Mouse (Mus musculus) MEL (cell line): ENCODE results near the gene Dagla. TPM values are rescaled to one million over a fixed set of nuclear protein-coding genes. Genes with fewer than 3 reads are reported as not detected.

Experiments
- DNase-seq: peaks from one replicate; pipeline ENCODE4 v3.0.0; 2011; ENCODE audit warnings: low read depth, low spot score
- H3K27ac ChIP-seq: 2 replicates; pipeline ENCODE4 v1.5.1; 2012; ENCODE audit warnings: low read depth, mild to moderate bottlenecking, control low read depth, low read length, moderate library complexity; ENCODE audit not compliant: control insufficient read depth
- H3K27me3 ChIP-seq, 2 experiments: fragments of 150-350 bp in 1 of 2; sonication (generic) in 1 of 2; 2 replicates each; pipeline ENCODE4 v1.6.1; 2012; ENCODE audit warnings: low read length in 2 of 2, mild to moderate bottlenecking in 2 of 2, improper control_type of control experiment in 1 of 2, moderate library complexity in 1 of 2; ENCODE audit not compliant: insufficient read depth in 2 of 2, control insufficient read depth in 1 of 2
- H3K36me3 ChIP-seq, 2 experiments: 2 replicates each; pipeline ENCODE4 v1.6.1; 2012 to 2014; ENCODE audit warnings: low read length in 2 of 2, improper control_type of control experiment in 1 of 2, inconsistent platforms in 1 of 2, mild to moderate bottlenecking in 1 of 2; ENCODE audit not compliant: insufficient read depth in 2 of 2, control insufficient read depth in 1 of 2
- H3K4me1 ChIP-seq, 2 experiments: fragments of 150-350 bp in 1 of 2; sonication (generic) in 1 of 2; 2 replicates each; pipeline ENCODE4 v1.6.1; 2012; ENCODE audit warnings: low read length in 2 of 2, improper control_type of control experiment in 1 of 2, mild to moderate bottlenecking in 1 of 2; ENCODE audit not compliant: insufficient read depth in 2 of 2, control insufficient read depth in 1 of 2
- H3K4me3 ChIP-seq, 2 experiments: fragments of 150-350 bp in 1 of 2; sonication (generic) in 1 of 2; 2 replicates each; pipeline ENCODE4 v1.5.1; 2012; ENCODE audit warnings: low read depth in 2 of 2, low read length in 2 of 2, mild to moderate bottlenecking in 2 of 2, moderate library complexity in 2 of 2, control low read depth in 1 of 2, improper control_type of control experiment in 1 of 2; ENCODE audit not compliant: control insufficient read depth in 1 of 2, insufficient read depth in 1 of 2
- H3K79me2 ChIP-seq: 2 replicates; pipeline ENCODE4 v1.6.1; 2012; ENCODE audit warnings: mild to moderate bottlenecking, low read length, moderate library complexity; ENCODE audit not compliant: control insufficient read depth, poor library complexity, insufficient read depth
- H3K9ac ChIP-seq: 2 replicates; pipeline ENCODE4 v1.6.1; 2012; ENCODE audit warnings: low read depth, mild to moderate bottlenecking, control low read depth, low read length, moderate library complexity; ENCODE audit not compliant: control insufficient read depth, poor library complexity, severe bottlenecking
- H3K9me3 ChIP-seq: fragments of 150-350 bp; sonication (generic); replicated peaks from 2 replicates; pipeline ENCODE4 v1.6.1; 2012; ENCODE audit warnings: mild to moderate bottlenecking, low read length, improper control_type of control experiment, moderate library complexity; ENCODE audit not compliant: insufficient read depth
- CHD1 ChIP-seq: IDR thresholded peaks from 2 replicates; pipeline ENCODE4 v1.6.1; 2012; ENCODE audit warnings: low read depth, mild to moderate bottlenecking, inconsistent platforms, low read length, improper control_type of control experiment
- E2F4 ChIP-seq: IDR thresholded peaks from 2 replicates; pipeline ENCODE4 v1.6.1; 2011; ENCODE audit warnings: low read depth, low read length, improper control_type of control experiment, borderline replicate concordance
- GABPA ChIP-seq: IDR thresholded peaks from 2 replicates; pipeline ENCODE4 v1.6.1; 2012; ENCODE audit warnings: low read depth, mild to moderate bottlenecking, inconsistent platforms, low read length, improper control_type of control experiment, moderate library complexity
- KAT2A ChIP-seq: conservative IDR thresholded peaks from 2 replicates; pipeline ENCODE4 v1.6.1; 2012; ENCODE audit warnings: low read depth, low read length, improper control_type of control experiment, inconsistent platforms
- MAX ChIP-seq: IDR thresholded peaks from 2 replicates; pipeline ENCODE4 v1.6.1; 2011; ENCODE audit warnings: low read length, improper control_type of control experiment
- MAZ ChIP-seq: IDR thresholded peaks from 2 replicates; pipeline ENCODE4 v1.6.1; 2012; ENCODE audit warnings: low read depth, mild to moderate bottlenecking, inconsistent platforms, low read length, improper control_type of control experiment
- MXI1 ChIP-seq: IDR thresholded peaks from 2 replicates; pipeline ENCODE4 v1.6.1; 2011; ENCODE audit warnings: mild to moderate bottlenecking, low read depth, low read length, improper control_type of control experiment
- NELFE ChIP-seq: IDR thresholded peaks from 2 replicates; pipeline ENCODE4 v1.6.1; 2011; ENCODE audit warnings: low read depth, low read length, improper control_type of control experiment
- NRF1 ChIP-seq: IDR thresholded peaks from 2 replicates; pipeline ENCODE4 v1.6.1; 2014; ENCODE audit warnings: low read depth, mild to moderate bottlenecking, inconsistent platforms, low read length, improper control_type of control experiment, moderate library complexity; ENCODE audit not compliant: poor library complexity, insufficient read depth, severe bottlenecking
- POLR2A ChIP-seq, 2 experiments: IDR thresholded peaks; 2 replicates each; pipeline ENCODE4 v1.6.1; 2011 to 2012; ENCODE audit warnings: low read length in 2 of 2, mild to moderate bottlenecking in 2 of 2, control low read depth in 1 of 2, improper control_type of control experiment in 1 of 2, low read depth in 1 of 2, moderate library complexity in 1 of 2; ENCODE audit not compliant: control insufficient read depth in 1 of 2, insufficient read depth in 1 of 2, poor library complexity in 1 of 2
- POLR2AphosphoS5 ChIP-seq: IDR thresholded peaks from 2 replicates; pipeline ENCODE4 v1.6.1; 2012; ENCODE audit warnings: low read depth, borderline replicate concordance, mild to moderate bottlenecking, inconsistent platforms, low read length, moderate library complexity, mixed read lengths
- RCOR1 ChIP-seq: IDR thresholded peaks from 2 replicates; pipeline ENCODE4 v1.6.1; 2012; ENCODE audit warnings: low read depth, mild to moderate bottlenecking, inconsistent platforms, low read length, improper control_type of control experiment
- SIN3A ChIP-seq: IDR thresholded peaks from 2 replicates; pipeline ENCODE4 v1.6.1; 2012; ENCODE audit warnings: low read length, improper control_type of control experiment, inconsistent platforms
- SMC3 ChIP-seq: IDR thresholded peaks from 2 replicates; pipeline ENCODE4 v1.6.1; 2011; ENCODE audit warnings: low read depth, low read length, improper control_type of control experiment
- TAL1 ChIP-seq: IDR thresholded peaks from 2 replicates; pipeline ENCODE4 v1.6.1; 2012; ENCODE audit warnings: mild to moderate bottlenecking, inconsistent platforms, low read length, moderate library complexity, mixed read lengths
- TBP ChIP-seq: IDR thresholded peaks from 2 replicates; pipeline ENCODE4 v1.8.0; 2011; ENCODE audit warnings: low read depth, low read length, improper control_type of control experiment
- ZC3H11A ChIP-seq: IDR thresholded peaks from 2 replicates; pipeline ENCODE4 v1.6.1; 2012; ENCODE audit warnings: low read depth, mild to moderate bottlenecking, inconsistent platforms, low read length, improper control_type of control experiment
- ZKSCAN1 ChIP-seq: IDR thresholded peaks from 2 replicates; pipeline ENCODE4 v1.6.1; 2012; ENCODE audit warnings: low read depth, mild to moderate bottlenecking, inconsistent platforms, low read length, improper control_type of control experiment, moderate library complexity
- ZMIZ1 ChIP-seq: IDR thresholded peaks from 2 replicates; pipeline ENCODE4 v1.6.1; 2012; ENCODE audit warnings: low read depth, mild to moderate bottlenecking, inconsistent platforms, low read length, improper control_type of control experiment, moderate library complexity
- polyA plus RNA-seq, 2 experiments: library from polyadenylated mRNA; stranded (reverse) in 1 of 2; unstranded in 1 of 2; fragments of >175 nt in 1 of 2; fragments of >200 nt in 1 of 2; gene quantifications; 2 replicates each; pipeline versions ENCODE4 v1.2.1 to v1.2.4; 2012; ENCODE audit warnings: low replicate concordance in 2 of 2, low read depth in 1 of 2; ENCODE audit not compliant: insufficient read length in 2 of 2, insufficient read depth in 1 of 2, missing spikeins in 1 of 2
- total RNA-seq: library from RNA; depleted of rRNA; stranded (reverse); fragments of 300-350 nt; gene quantifications from 2 replicates; pipeline ENCODE4 v1.2.3, GENCODE M21; 2012

Gene Dagla
- total and polyA plus RNA-seq, 3 experiments: not detected

DNA sequence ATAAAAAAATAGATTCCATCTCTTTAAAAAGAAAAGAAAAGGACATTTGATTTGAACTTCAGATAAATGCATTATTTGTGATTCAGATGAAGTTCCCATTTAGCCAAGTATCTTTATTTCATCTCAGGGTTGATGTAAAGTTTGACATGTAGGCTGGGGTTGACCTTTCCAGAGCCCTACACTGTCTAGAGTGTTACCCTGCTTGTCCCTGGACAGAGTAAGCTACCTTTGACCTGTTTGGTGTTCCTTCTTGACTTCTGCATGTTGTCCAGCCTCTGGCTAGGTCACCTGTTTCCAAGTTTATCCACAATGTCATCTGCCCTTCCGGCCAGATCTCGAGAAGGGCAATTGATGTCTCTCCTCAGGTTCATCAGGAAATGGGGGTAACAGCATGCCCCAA lies 12.7 kb upstream of the Dagla start:
- Histone ChIP-seq H3K36me3 (no peaks in the 10 kb centered on the region), H3K27ac (no peak overlapping the region), H3K9ac (no peak overlapping the region), H3K27me3 (peaks cover 0 to 1% of the 10 kb centered on the region in 2 experiments; a peak in 1 of 4 replicates), H3K9me3 (no peaks in the 10 kb centered on the region), H3K79me2 (no peaks in the 10 kb centered on the region), H3K4me3 (no peak overlapping the region), H3K4me1 (no peaks in the 10 kb centered on the region)
- TF ChIP-seq MXI1: no peak
- TF ChIP-seq ZMIZ1: no peak
- no peak for DNase-seq

DNA sequence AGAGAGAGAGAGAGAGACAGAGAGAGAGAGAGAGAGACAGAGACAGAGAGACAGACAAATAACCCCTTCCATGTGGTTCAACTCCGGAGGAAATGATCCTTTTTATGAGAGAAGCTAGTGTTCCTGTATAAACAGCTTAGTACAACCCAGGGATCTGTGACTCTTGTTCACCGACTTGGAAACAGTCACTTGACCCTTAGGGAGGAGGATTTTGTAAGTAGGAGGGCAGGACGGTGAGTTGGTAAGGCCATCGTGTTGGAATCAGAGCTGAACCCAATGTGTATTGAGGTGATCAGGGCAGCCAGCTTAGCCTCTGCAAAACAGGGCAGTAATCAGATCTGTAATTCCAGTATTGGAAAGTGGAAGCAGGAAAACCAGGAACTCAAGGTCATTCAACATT lies 12.3 kb upstream of the Dagla start:
- no peak for TF ChIP-seq ZC3H11A
- TF ChIP-seq RCOR1: no peak
- no peak for TF ChIP-seq SMC3
- no peak for TF ChIP-seq GABPA
- no peak for TF ChIP-seq TBP

GRCm38 (mm10) chr19:10312072-10312471 lies 7.4 kb upstream of the Dagla start:
- H3K79me2 ChIP-seq: no peaks in the 10 kb centered on the region
- no peaks in the 10 kb centered on the region for H3K9me3 ChIP-seq
- H3K4me1 ChIP-seq: no peaks in the 10 kb centered on the region
- TF ChIP-seq CHD1 (no peak), SMC3 (no peak), NRF1 (no peak), SIN3A (no peak), POLR2AphosphoS5 (no peak), KAT2A (no peak), MAZ (no peak), MXI1 (no peak), POLR2A (IDR thresholded peaks at IDR 0.05; ENCODE audit: control insufficient read depth in 1 of 2, insufficient read depth in 1 of 2, low read depth in 1 of 2, low read length in 2 of 2, poor library complexity in 1 of 2) (no peak), NELFE (no peak), MAX (no peak), ZKSCAN1 (no peak), E2F4 (no peak), GABPA (no peak), TAL1 (no peak)
- peaks cover 0 to 1% of the 10 kb centered on the region in 2 experiments; a peak in 2 of 4 replicates for H3K27me3 ChIP-seq
- DNase-seq: no peak
- H3K27ac ChIP-seq: no peak overlapping the region
- no peak overlapping the region for H3K4me3 ChIP-seq
- H3K9ac ChIP-seq: no peak overlapping the region
- no peaks in the 10 kb centered on the region for H3K36me3 ChIP-seq

More for the DNA sequence above, 12.3 kb upstream of the Dagla start:
- Histone ChIP-seq H3K36me3 (no peaks in the 10 kb centered on the region), H3K9me3 (no peaks in the 10 kb centered on the region), H3K27ac (no peak overlapping the region), H3K79me2 (no peaks in the 10 kb centered on the region), H3K9ac (no peak overlapping the region), H3K4me3 (no peak overlapping the region), H3K27me3 (peaks cover 0 to 1% of the 10 kb centered on the region in 2 experiments; a peak in 1 of 4 replicates), H3K4me1 (no peaks in the 10 kb centered on the region)
- DNase-seq: no peak
